ENCODE assay signal across 8 mouse cellular contexts in the genomic region with DNA sequence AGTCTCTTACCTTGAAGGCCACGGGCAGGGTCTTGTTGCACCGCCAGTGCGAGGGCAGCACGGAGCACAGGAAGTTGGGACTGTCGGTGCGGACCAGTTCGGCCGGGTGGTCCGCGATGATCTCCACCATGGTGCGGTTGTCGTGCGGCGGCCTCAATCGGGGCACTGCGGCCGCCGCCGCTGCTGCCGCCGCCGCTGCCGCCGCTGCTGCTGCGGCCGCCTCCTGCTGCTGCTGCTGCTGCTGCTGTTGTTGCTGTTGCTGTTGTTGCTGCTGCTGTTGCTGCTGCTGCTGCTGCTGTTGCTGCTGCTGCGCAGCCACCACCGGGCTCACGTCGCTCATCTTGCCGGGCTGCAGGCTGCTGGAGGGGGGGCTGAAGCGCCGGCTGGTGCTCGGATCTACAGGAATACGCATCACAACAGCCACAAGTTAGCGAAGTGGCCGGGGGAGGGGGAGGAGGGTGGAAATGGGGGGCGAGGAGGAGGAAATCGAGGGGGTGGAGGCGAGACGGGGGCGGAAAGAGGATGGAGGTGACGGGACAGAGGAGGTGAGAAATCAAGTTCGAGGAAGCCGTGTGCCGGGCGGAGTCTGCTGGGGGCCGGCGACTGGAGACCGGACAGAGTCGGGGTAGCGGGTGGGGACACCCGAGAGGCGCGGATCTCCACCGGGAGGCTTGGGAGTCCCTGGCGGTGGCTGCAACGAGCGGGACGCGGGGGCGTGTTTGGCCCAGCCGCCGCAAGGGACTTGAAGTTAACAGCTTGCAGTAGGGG. TPM values are rescaled to one million over a fixed set of nuclear protein-coding genes. Genes with fewer than 3 reads are reported as not detected.
A peak's percentile ranks its signal among the peaks of the same experiment; 100 is the strongest.
DNase-seq lines count a peak whose midpoint lies in the region; ATAC-seq lines count a peak whose summit lies in the region.

No protein-coding gene starts in this region.

- H3K27me3 ChIP-seq in embryonic facial prominence, embryonic 10.5 days (replicated peaks; ENCODE audit: low read depth, poor library complexity, severe bottlenecking), result peaks cover 99% of the 10 kb centered on the region
- H3K27me3 ChIP-seq in heart, embryonic 13.5 days (replicated peaks), result peaks cover 88% of the 10 kb centered on the region

- no peaks in the 10 kb centered on the region for H3K9me3 ChIP-seq in embryonic facial prominence, embryonic 10.5 days
- no peaks in the 10 kb centered on the region for H3K9me3 ChIP-seq in heart, embryonic 13.5 days

- no peak; the same call in 1 of the 2 replicates for ATAC-seq in heart, embryonic 13.5 days (ENCODE audit: extremely low read depth, insufficient number of reproducible peaks, low FRiP score, low TSS enrichment)

- H3K4me2 ChIP-seq in heart, embryonic 13.5 days, result peak overlapping the region; percentile 96

- H3K4me1 ChIP-seq in embryonic facial prominence, embryonic 10.5 days, result peaks cover 47% of the 10 kb centered on the region
- peaks cover 37% of the 10 kb centered on the region for H3K4me1 ChIP-seq in heart, embryonic 13.5 days

- H3K9ac ChIP-seq in heart, embryonic 13.5 days, result peak overlapping the region; percentile 82

- no peaks in the 10 kb centered on the region for H3K36me3 ChIP-seq in embryonic facial prominence, embryonic 10.5 days (replicated peaks)
- H3K36me3 ChIP-seq in heart, embryonic 13.5 days, result no peaks in the 10 kb centered on the region

- DNase-seq in urinary bladder, postnatal 25 days (ENCODE audit: low spot score), result peak; percentile 36
- no peak for DNase-seq in urinary bladder, postnatal 10 days (ENCODE audit: low spot score)
- DNase-seq in embryonic facial prominence, embryonic 10.5 days (ENCODE audit: low spot score), result peak; percentile 71
- peak; percentile 75 for DNase-seq in kidney, postnatal 10 days
- peak; percentile 53 for DNase-seq in lung, postnatal 10 days
- DNase-seq in ovary, postnatal 10 days (ENCODE audit: low spot score), result peak; percentile 37
- no peak for DNase-seq in MN1 (ENCODE audit: low spot score)

- peak overlapping the region; percentile 74 for H3K4me3 ChIP-seq in embryonic facial prominence, embryonic 10.5 days
- H3K4me3 ChIP-seq in heart, embryonic 13.5 days, result peak overlapping the region; percentile 77

- H3K27ac ChIP-seq in embryonic facial prominence, embryonic 10.5 days (replicated peaks), result peak overlapping the region; percentile 84
- H3K27ac ChIP-seq in heart, embryonic 13.5 days (replicated peaks), result no peak overlapping the region

- WGBS in embryonic facial prominence, embryonic 10.5 days, result 1% methylated on average over 64 of the region's 64 CpGs
- WGBS in heart, embryonic 13.5 days, result 1% methylated on average over 48 of the region's 64 CpGs

RNA-seq across cellular contexts. Expression of a gene that starts 41.5 kb away (rescaled TPM):
- polyA plus RNA-seq in embryonic facial prominence, embryonic 10.5 days (2016; fragmentation: Nextera tagmentation; extraction: Ambion mirVana), result 24.6 and 27.5 TPM in 2 replicates
- polyA plus RNA-seq in heart, embryonic 13.5 days (2015; fragmentation: Nextera tagmentation; extraction: Ambion mirVana), result 20.5 and 21.5 TPM in 2 replicates

Comparison
In these comparisons a context has a peak if more than half of its experiments do, and no peak if none do; other contexts are left out.
1. DNase-seq: peak in urinary bladder, postnatal 25 days (single experiment), embryonic facial prominence, embryonic 10.5 days (single experiment), kidney, postnatal 10 days (single experiment), lung, postnatal 10 days (single experiment) and ovary, postnatal 10 days (single experiment); none in urinary bladder, postnatal 10 days (single experiment) and MN1 (single experiment).